Mouse (Mus musculus) retina, embryonic 14.5 days (tissue): ENCODE measurements around the gene Olfr820.
"Not testable (repeated sequence)": the region's sequence is repeated elsewhere in the genome, so short reads cannot be mapped to it uniquely, and the experiment has no call there.

Source experiments
- DNase-seq: peaks from one replicate; pipeline ENCODE4 v3.0.0-alpha.2; 2015; ENCODE audit warnings: low spot score

Gene Olfr820

DNA sequence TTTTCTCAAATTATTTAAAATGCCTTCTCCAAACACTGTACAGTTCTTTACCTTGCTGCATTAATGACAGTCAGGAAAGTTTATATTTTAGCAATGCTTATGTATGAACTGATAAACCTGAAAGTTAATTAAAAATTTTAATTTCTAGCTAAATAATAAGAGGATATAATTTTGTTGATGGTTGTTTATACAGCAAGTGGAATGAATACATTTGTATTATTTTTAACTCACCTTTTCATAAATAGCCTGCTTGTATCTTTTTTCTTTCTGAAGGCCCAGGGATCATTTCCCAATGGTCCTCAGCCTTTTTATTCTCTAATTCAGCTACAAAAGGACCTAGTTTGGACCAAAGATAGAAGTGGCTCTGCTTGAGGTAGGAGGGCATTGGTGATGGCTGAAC lies at the start of gene Olfr820:
Olfr820 (plus strand) TSS at position 301 of the 400 bp plus-strand sequence.
- no peak for DNase-seq

DNA sequence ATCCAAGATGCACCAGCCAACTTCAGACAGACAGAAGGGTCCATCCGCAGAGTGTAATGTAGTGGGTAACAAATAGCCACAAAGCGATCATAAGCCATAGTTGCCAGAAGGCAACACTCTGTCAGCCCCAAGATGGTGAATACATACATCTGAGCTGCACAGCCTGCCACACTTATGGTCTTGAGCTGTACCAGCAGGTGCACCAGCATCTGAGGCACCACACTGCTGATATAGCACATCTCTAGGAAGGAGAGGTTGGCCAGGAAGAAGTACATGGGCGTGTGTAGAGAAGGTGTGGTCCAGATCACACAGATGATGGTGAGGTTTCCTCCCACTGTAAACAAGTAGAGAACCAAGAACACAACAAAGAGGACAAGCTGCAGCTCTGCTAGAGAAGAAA lies 46.2 kb upstream of the Olfr820 start:
- not testable (repeated sequence) for DNase-seq

DNA sequence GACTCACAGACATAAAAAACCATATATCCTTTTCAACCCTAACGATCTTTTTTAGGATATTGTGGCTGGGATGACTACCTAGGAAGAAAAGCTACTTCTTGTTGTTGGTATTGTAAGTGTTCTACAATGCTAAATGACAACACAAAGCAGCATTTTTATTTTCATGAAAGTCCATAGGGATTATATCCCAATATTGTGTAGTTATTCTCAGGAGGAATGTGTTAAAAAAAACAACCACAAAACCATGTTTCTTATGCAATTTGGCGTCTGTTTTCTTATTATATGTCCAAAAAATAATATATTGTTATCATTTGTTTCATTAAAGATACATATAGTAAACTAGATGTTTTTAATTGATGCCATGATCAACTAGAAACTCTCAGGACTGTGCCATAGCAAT lies 45.3 kb upstream of the Olfr820 start, which contains the start of gene Olfr819:
Olfr819 (minus strand) TSS at position 101 of the 400 bp plus-strand sequence.
- not testable (repeated sequence) for DNase-seq

DNA sequence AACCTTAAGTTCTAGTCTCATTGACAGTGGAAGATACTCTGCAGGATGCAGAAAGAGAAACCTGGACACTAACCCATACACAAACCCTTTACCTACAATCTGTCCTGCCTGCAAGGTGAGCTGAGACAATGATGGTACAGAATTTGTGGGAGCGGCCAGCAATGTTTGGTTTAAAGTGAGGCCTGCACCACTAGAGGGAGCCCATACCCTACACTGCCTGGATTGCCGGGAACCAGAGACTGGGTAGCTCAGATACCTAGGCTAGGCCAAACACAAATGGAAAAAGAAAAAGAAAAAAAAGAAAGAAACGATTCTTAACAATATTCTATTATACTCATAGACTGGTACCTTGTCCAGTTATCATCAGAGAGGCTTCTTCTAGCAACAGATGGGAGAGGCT lies 39.4 kb upstream of the Olfr820 start:
- DNase-seq = not testable (repeated sequence)

DNA sequence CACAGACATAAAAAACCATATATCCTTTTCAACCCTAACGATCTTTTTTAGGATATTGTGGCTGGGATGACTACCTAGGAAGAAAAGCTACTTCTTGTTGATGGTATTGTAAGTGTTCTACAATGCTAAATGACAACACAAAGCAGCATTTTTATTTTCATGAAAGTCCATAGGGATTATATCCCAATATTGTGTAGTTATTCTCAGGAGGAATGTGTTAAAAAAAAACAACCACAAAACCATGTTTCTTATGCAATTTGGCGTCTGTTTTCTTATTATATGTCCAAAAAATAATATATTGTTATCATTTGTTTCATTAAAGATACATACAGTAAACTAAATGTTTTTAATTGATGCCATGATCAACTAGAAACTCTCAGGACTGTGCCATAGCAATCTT lies 36.4 kb upstream of the Olfr820 start, which contains the start of gene Olfr247:
Olfr247 (minus strand) TSS at position 101 of the 400 bp plus-strand sequence.
- not testable (repeated sequence) for DNase-seq

DNA sequence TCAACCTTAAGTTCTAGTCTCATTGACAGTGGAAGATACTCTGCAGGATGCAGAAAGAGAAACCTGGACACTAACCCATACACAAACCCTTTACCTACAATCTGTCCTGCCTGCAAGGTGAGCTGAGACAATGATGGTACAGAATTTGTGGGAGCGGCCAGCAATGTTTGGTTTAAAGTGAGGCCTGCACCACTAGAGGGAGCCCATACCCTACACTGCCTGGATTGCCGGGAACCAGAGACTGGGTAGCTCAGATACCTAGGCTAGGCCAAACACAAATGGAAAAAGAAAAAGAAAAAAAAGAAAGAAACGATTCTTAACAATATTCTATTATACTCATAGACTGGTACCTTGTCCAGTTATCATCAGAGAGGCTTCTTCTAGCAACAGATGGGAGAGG lies 30.6 kb upstream of the Olfr820 start:
- not testable (repeated sequence) for DNase-seq

DNA sequence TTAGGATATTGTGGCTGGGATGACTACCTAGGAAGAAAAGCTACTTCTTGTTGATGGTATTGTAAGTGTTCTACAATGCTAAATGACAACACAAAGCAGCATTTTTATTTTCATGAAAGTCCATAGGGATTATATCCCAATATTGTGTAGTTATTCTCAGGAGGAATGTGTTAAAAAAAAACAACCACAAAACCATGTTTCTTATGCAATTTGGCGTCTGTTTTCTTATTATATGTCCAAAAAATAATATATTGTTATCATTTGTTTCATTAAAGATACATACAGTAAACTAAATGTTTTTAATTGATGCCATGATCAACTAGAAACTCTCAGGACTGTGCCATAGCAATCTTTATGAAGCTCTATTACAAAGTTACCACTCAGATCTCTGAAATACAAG lies 27.5 kb upstream of the Olfr820 start, which contains the start of gene Gm10310:
Gm10310 (minus strand) TSS at position 101 of the 400 bp plus-strand sequence.
- DNase-seq = not testable (repeated sequence)

DNA sequence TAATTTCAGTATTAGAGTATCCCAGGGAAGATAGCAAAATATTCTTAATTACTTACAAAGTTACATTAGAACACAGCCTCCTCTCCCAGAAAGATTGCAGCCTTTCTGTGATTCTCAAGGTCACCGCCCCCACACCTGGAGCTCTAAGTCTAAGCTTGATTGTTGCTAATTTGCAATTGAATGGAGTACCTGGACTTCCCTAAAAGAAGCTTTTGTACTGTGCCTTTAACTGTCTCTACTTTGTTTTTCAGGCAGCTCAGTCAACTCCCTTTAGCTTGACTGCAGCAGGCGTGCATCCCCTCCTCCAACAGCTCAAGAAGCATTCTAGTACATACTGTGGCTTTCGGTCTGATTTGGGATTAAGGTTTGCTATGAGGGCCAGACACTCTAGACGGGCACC lies 8.3 kb upstream of the Olfr820 start:
- DNase-seq = not testable (repeated sequence)

DNA sequence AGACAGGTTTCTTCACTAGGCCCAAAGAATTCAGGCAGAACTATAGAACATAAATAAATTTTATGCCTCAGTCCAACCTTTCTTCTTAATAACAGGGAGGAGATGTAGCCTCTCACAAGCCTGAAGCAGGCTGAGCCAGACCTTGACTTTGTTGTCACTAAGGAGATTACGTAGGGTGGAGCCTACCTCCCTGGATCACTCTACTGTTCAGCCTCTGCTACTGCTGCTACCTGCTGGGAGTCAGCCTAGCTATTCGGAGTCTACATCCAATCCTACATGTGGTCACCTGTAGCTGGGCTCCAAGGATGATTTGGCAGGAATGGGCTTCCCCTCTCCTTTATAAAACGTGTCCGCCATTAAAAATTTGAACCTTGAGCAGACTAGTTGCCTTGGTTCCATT lies 7.1 kb upstream of the Olfr820 start:
- DNase-seq = not testable (repeated sequence)

GRCm38 (mm10) chr10:130030048-130030447 lies 17.6 kb downstream of the Olfr820 start, which contains the start of gene Olfr821:
Olfr821 (plus strand) TSS chr10:130030348.
- DNase-seq = no peak

DNA sequence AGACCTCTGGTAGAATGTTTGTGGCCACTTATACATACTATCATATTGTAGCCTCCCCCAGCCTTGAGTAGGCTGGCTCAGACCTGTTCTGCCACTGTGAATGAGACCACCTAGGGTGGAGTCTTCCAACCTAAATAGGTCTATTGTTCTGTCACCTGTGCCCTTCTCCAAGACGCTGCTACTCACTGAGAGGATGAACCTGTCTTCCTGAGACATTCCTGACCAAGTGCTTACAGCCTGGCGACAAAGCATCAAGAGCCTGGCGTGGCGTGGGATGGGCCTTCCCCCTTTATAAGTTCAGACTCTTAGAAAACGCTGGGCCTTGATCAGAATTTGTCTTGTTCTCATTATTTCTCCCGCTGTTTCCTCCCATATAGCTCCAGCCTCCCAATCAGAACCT lies 24.7 kb downstream of the Olfr820 start:
- no peak for DNase-seq
